Mouse (Mus musculus): ENCODE measurements at regions not wholly inside any gene's neighbourhood (a gene's known extent, or its start where the extent isn't known, plus 50 kb on each side); places are given as distances from the start of the nearest gene placed in this dataset.

DNA sequence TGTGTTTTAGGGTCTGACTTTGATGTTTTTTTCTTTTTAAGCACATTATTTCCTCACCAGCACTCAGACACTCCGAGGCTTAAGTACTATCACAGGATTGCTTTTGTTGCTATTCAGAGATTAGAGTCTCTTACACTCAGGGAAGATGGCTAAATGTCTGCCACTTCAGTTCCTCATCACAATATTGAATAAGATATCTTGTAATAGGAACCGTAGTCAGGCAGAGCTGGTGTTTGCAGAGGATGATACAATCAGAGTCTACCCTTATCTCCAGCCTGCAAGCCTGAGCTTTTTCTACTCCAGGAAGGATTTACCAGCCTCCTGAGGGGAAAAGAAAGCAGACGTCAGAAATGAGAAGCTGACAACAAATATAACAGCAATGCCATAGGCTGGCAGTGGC lies 336.3 kb downstream of the Ins1 start:
- ATAC-seq (replicated peaks; ENCODE audit: low read depth, poor library complexity, severe bottlenecking) = no peak

DNA sequence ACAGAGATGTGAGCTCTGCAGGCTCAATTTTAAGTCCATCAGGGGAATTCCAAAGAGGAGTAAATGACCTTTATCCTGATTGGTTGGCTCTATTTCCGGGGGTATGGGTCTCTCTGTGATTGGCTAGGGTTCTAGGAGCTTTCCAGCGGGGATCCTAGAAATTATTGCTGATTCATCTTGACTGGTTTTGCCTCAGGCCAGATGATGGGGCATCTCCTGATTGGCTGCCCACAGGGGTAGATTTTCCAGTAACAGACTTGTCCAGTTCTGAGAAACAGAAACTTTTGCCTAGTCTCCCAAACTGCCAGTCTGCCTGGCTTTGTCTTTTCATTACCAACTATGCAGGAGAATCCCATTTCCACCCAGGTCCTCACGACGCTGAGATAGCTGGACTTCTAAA lies 301.3 kb downstream of the Ins1 start:
- ATAC-seq (replicated peaks; ENCODE audit: low read depth, poor library complexity, severe bottlenecking) = no peak

DNA sequence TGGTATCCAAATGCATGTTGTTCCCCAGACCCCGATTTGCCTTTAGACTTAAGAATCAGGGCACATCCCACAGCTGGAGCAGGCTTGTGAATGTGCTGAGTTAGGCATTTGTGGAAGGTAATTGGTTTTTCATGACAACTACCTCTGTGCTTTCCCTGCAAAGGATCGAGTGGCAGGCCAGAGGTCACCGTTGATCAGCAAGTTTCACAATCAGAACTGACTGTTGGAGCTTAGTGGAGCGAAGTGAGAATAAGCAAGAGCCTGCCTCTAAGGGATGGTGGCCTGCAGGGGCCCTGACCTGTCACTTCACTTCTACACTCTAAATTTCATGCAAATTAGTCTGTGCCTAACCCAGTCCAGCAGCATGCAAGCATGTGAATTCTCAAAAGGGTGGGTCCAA lies 270.7 kb downstream of the Ins1 start:
- ATAC-seq (replicated peaks; ENCODE audit: low read depth, poor library complexity, severe bottlenecking) = no peak

DNA sequence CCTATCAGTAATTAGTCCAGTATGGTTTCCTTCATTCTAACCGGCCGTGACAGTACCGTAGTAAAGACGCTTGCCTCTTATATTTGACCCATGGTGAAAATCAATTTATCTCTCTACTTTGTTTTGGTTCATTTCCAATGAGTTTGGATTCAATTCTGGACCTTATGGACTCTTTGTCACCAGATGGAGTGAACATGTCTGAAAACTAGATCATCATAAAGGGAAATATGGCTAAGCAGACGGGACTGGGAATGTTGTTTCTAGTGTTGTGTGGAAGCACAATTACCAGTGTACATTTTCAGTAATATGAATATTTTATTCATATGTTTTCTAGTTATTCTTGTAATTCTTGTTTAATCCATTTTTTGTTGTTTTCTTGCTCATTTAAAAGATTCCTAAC lies 261.4 kb downstream of the Ins1 start:
- ATAC-seq (replicated peaks; ENCODE audit: low read depth, poor library complexity, severe bottlenecking) = no peak

DNA sequence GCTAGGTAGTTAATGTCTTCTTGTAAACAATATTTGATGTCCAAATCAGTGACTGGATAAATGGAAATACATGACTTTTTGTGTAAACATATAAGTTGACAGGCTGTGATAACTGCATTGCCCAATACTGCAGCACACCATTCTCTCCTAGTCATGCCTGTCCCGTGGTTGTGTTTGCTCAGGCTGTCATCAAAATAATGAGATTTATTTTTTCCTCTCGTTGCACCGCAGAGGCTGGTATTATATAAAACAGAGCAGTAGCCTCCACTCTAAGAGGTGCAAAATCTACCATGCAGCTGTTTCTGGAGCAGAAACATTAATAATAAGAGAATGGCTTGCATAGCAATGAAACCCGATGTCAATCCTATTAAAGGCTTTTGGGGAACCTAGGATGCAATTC lies 239.2 kb downstream of the Ins1 start:
- no peak for ATAC-seq (replicated peaks; ENCODE audit: low read depth, poor library complexity, severe bottlenecking)
